Mouse (Mus musculus): ENCODE results near the gene Itga9.

Itga9 gene

GRCm38 (mm10) chr9:118607701-118608401, 1.4 kb downstream of the Itga9 start:
- DNase-seq (ENCODE audit: low spot score in 2 of 2): no peak

- no peak for DNase-seq (ENCODE audit: low spot score in 2 of 2)
Observed at GRCm38 (mm10) chr9:118608556-118608955, 2.1 kb downstream of the Itga9 start.

- no peak for DNase-seq (ENCODE audit: low spot score in 2 of 2)
Observed at GRCm38 (mm10) chr9:118610060-118610459, 3.6 kb downstream of the Itga9 start.

- DNase-seq (ENCODE audit: low spot score in 2 of 2): no peak
Observed at GRCm38 (mm10) chr9:118611111-118611541, 4.6 kb downstream of the Itga9 start.

- DNase-seq (ENCODE audit: low spot score in 2 of 2): no peak
Observed at GRCm38 (mm10) chr9:118611958-118612581, 5.6 kb downstream of the Itga9 start.

- DNase-seq (ENCODE audit: low spot score in 2 of 2): no peak
Observed at GRCm38 (mm10) chr9:118617237-118617636, 10.7 kb downstream of the Itga9 start.

- DNase-seq (ENCODE audit: low spot score in 2 of 2): no peak
Observed at GRCm38 (mm10) chr9:118618732-118619250, 12.3 kb downstream of the Itga9 start.

GRCm38 (mm10) chr9:118620807-118621206, 14.3 kb downstream of the Itga9 start:
- DNase-seq (ENCODE audit: low spot score in 2 of 2): no peak

GRCm38 (mm10) chr9:118621691-118622090, 15.2 kb downstream of the Itga9 start:
- no peak for DNase-seq (ENCODE audit: low spot score in 2 of 2)

GRCm38 (mm10) chr9:118622376-118623166, 16.1 kb downstream of the Itga9 start:
- DNase-seq (ENCODE audit: low spot score in 2 of 2): peak in 1 of 2 experiments; percentile 8

GRCm38 (mm10) chr9:118623483-118623882, 17.0 kb downstream of the Itga9 start:
- no peak for DNase-seq (ENCODE audit: low spot score in 2 of 2)

- no peak for DNase-seq (ENCODE audit: low spot score in 2 of 2)
Observed at GRCm38 (mm10) chr9:118624146-118624545, 17.7 kb downstream of the Itga9 start.

- no peak for DNase-seq (ENCODE audit: low spot score in 2 of 2)
Observed at GRCm38 (mm10) chr9:118629763-118630379, 23.4 kb downstream of the Itga9 start.

- no peak for DNase-seq (ENCODE audit: low spot score in 2 of 2)
Observed at GRCm38 (mm10) chr9:118631775-118632757, 25.6 kb downstream of the Itga9 start.

GRCm38 (mm10) chr9:118632758-118633143, 26.3 kb downstream of the Itga9 start:
- DNase-seq (ENCODE audit: low spot score in 2 of 2): no peak

GRCm38 (mm10) chr9:118638642-118639210, 32.2 kb downstream of the Itga9 start:
- no peak for DNase-seq (ENCODE audit: low spot score in 2 of 2)

- no peak for DNase-seq (ENCODE audit: low spot score in 2 of 2)
Observed at GRCm38 (mm10) chr9:118645698-118646355, 39.3 kb downstream of the Itga9 start.

- DNase-seq (ENCODE audit: low spot score in 2 of 2): no peak
Observed at GRCm38 (mm10) chr9:118647495-118647894, 41.0 kb downstream of the Itga9 start.

GRCm38 (mm10) chr9:118650976-118651375, 44.5 kb downstream of the Itga9 start:
- no peak for DNase-seq (ENCODE audit: low spot score in 2 of 2)

GRCm38 (mm10) chr9:118651939-118652338, 45.4 kb downstream of the Itga9 start:
- no peak for DNase-seq (ENCODE audit: low spot score in 2 of 2)
